Mouse (Mus musculus): ENCODE measurements around the gene Hacd4. TPM values are rescaled to one million over a fixed set of nuclear protein-coding genes. Genes with fewer than 3 reads are reported as not detected.

Gene Hacd4
- total and polyA plus RNA-seq, 2 experiments from 2014 or later = 4.4 to 5.0 TPM

- Histone ChIP-seq H3K4me3 (ENCODE audit: low read length) (no peak overlapping the region), H3K27ac (no peak overlapping the region), H3K27me3 (ENCODE audit: insufficient read depth, low read length) (no peaks in the 10 kb centered on the region), H3K36me3 (ENCODE audit: insufficient read depth, low read length) (no peaks in the 10 kb centered on the region), H3K9me3 (ENCODE audit: low read length) (no peaks in the 10 kb centered on the region), H3K4me1 (ENCODE audit: insufficient read depth, low read length) (peaks cover 10% of the 10 kb centered on the region; the same call in 1 of the 2 replicates), H3K4me2 (ENCODE audit: low read depth, low read length) (no peak overlapping the region), H3K9ac (replicated peaks; ENCODE audit: low read length) (no peak overlapping the region)
- no peak for DNase-seq (ENCODE audit: low spot score)
- TF ChIP-seq CTCF (IDR thresholded peaks at IDR 0.05; ENCODE audit: low read depth) = no peak
- ATAC-seq = no peak
- 88% methylated on average over 3 of the region's 3 CpGs for WGBS
Measured at GRCm38 (mm10) chr4:88437166-88437565, 1.6 kb downstream of the Hacd4 start.

DNA sequence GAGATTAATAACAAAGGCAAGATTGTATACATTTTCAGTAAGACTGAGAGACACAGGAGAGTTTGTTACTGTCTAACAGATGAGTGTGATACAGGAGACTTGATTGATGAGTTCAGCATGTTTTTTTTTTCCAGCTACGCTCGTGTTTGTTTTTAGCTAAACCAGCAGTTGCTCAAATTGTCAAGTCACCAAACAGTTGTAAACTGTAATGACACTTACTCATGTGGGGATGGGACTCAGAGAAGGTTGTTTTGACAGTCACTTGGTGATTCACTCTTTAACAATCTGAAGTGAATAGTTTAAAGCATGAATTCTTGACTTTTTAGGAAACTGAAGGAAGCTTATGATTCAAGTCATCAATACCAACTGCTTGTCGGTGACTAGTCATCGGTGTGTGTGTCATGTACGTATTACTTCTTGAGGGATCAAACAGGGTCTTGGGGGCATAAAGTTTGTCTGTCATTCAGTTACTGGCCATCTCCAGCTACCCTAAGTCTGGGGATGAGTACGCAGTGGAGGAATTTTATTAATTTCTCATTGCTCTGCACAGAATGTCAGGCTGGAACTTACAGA lies 2.0 kb downstream of the Hacd4 start:
- no peak for ATAC-seq
- H3K4me2 ChIP-seq (ENCODE audit: low read depth, low read length) = no peak overlapping the region
- no peak overlapping the region for H3K4me3 ChIP-seq (ENCODE audit: low read length)
- H3K9me3 ChIP-seq (ENCODE audit: low read length) = no peaks in the 10 kb centered on the region
- no peaks in the 10 kb centered on the region for H3K27me3 ChIP-seq (ENCODE audit: insufficient read depth, low read length)
- H3K4me1 ChIP-seq (ENCODE audit: insufficient read depth, low read length) = peaks cover 10% of the 10 kb centered on the region; the same call in 1 of the 2 replicates
- WGBS = 85% methylated on average over 6 of the region's 6 CpGs
- no peak overlapping the region for H3K27ac ChIP-seq
- no peak for TF ChIP-seq CTCF (IDR thresholded peaks at IDR 0.05; ENCODE audit: low read depth)
- no peak for DNase-seq (ENCODE audit: low spot score)
- H3K36me3 ChIP-seq (ENCODE audit: insufficient read depth, low read length) = no peaks in the 10 kb centered on the region
- no peak overlapping the region for H3K9ac ChIP-seq (replicated peaks; ENCODE audit: low read length)

GRCm38 (mm10) chr4:88432412-88433024 lies 6.2 kb downstream of the Hacd4 start:
- TF ChIP-seq CTCF (IDR thresholded peaks at IDR 0.05; ENCODE audit: low read depth) = no peak
- no peaks in the 10 kb centered on the region for H3K36me3 ChIP-seq (ENCODE audit: insufficient read depth, low read length)
- H3K4me3 ChIP-seq (ENCODE audit: low read length) = no peak overlapping the region
- H3K9me3 ChIP-seq (ENCODE audit: low read length) = no peaks in the 10 kb centered on the region
- no peaks in the 10 kb centered on the region for H3K4me1 ChIP-seq (ENCODE audit: insufficient read depth, low read length)
- ATAC-seq (no peak), DNase-seq (ENCODE audit: low spot score) (no peak)
- H3K27me3 ChIP-seq (ENCODE audit: insufficient read depth, low read length) = no peaks in the 10 kb centered on the region
- H3K27ac ChIP-seq = no peak overlapping the region
- WGBS = 80% methylated on average over 8 of the region's 8 CpGs
- no peak overlapping the region for H3K9ac ChIP-seq (replicated peaks; ENCODE audit: low read length)
- H3K4me2 ChIP-seq (ENCODE audit: low read depth, low read length) = no peak overlapping the region

DNA sequence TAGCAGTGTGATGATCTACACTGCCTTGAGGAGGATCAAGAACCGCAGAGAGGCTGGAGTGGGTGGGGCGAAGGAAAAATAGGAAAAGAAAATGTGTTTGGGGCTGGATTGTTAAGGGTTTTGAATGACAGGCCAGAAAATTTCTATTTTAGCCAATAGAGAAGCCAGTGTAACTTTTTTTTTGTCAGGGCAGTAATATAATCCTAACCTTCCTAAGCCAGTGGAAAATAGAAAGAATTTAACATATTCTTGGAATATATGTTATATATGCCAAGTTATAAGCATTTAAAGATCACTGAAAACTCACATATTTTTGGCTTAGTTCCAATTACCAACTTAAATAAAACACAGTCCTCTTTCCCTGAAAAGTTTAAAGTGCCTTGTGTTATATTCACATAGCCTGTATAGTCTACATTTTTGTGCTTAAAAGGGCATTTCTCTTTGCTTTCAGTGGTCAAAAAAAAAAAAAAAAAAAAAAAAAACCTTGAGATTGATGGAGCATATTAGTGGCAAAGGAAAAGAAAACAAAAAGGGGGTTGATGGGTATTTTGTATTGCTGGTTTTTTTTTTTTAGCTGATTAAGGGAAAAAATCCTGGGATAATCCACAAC lies 11.0 kb downstream of the Hacd4 start:
- no peak overlapping the region for H3K27ac ChIP-seq
- no peak overlapping the region for H3K4me2 ChIP-seq (ENCODE audit: low read depth, low read length)
- no peaks in the 10 kb centered on the region for H3K9me3 ChIP-seq (ENCODE audit: low read length)
- H3K4me3 ChIP-seq (ENCODE audit: low read length) = no peak overlapping the region
- H3K27me3 ChIP-seq (ENCODE audit: insufficient read depth, low read length) = no peaks in the 10 kb centered on the region
- WGBS = 92% methylated on average over 2 of the region's 2 CpGs
- TF ChIP-seq CTCF (IDR thresholded peaks at IDR 0.05; ENCODE audit: low read depth) = no peak
- no peak for ATAC-seq
- no peaks in the 10 kb centered on the region for H3K36me3 ChIP-seq (ENCODE audit: insufficient read depth, low read length)
- DNase-seq (ENCODE audit: low spot score) = no peak
- no peaks in the 10 kb centered on the region for H3K4me1 ChIP-seq (ENCODE audit: insufficient read depth, low read length)
- H3K9ac ChIP-seq (replicated peaks; ENCODE audit: low read length) = no peak overlapping the region

- Histone ChIP-seq H3K4me3 (ENCODE audit: low read length) (no peak overlapping the region), H3K36me3 (ENCODE audit: insufficient read depth, low read length) (no peaks in the 10 kb centered on the region), H3K27me3 (ENCODE audit: insufficient read depth, low read length) (no peaks in the 10 kb centered on the region), H3K27ac (no peak overlapping the region), H3K9me3 (ENCODE audit: low read length) (no peaks in the 10 kb centered on the region), H3K4me1 (ENCODE audit: insufficient read depth, low read length) (no peaks in the 10 kb centered on the region), H3K4me2 (ENCODE audit: low read depth, low read length) (no peak overlapping the region), H3K9ac (replicated peaks; ENCODE audit: low read length) (no peak overlapping the region)
- DNase-seq (ENCODE audit: low spot score) (no peak), ATAC-seq (no peak)
- TF ChIP-seq CTCF (IDR thresholded peaks at IDR 0.05; ENCODE audit: low read depth) = no peak
Measured at GRCm38 (mm10) chr4:88424563-88424962, 14.2 kb downstream of the Hacd4 start.

- 99% methylated on average over 5 of the region's 5 CpGs for WGBS
- no peaks in the 10 kb centered on the region for H3K36me3 ChIP-seq (ENCODE audit: insufficient read depth, low read length)
- H3K27me3 ChIP-seq (ENCODE audit: insufficient read depth, low read length) = no peaks in the 10 kb centered on the region
- H3K9me3 ChIP-seq (ENCODE audit: low read length) = no peaks in the 10 kb centered on the region
- H3K4me3 ChIP-seq (ENCODE audit: low read length) = no peak overlapping the region
- DNase-seq (ENCODE audit: low spot score) (no peak), ATAC-seq (no peak)
- H3K9ac ChIP-seq (replicated peaks; ENCODE audit: low read length) = no peak overlapping the region
- no peak overlapping the region for H3K27ac ChIP-seq
- no peaks in the 10 kb centered on the region for H3K4me1 ChIP-seq (ENCODE audit: insufficient read depth, low read length)
- no peak for TF ChIP-seq CTCF (IDR thresholded peaks at IDR 0.05; ENCODE audit: low read depth)
- H3K4me2 ChIP-seq (ENCODE audit: low read depth, low read length) = no peak overlapping the region
Measured at GRCm38 (mm10) chr4:88419378-88419777, 19.4 kb downstream of the Hacd4 start.

GRCm38 (mm10) chr4:88415017-88415416 lies 23.7 kb downstream of the Hacd4 start:
- TF ChIP-seq CTCF (IDR thresholded peaks at IDR 0.05; ENCODE audit: low read depth) = no peak
- H3K4me1 ChIP-seq (ENCODE audit: insufficient read depth, low read length) = no peaks in the 10 kb centered on the region
- H3K4me2 ChIP-seq (ENCODE audit: low read depth, low read length) = no peak overlapping the region
- H3K9me3 ChIP-seq (ENCODE audit: low read length) = no peaks in the 10 kb centered on the region
- no peak overlapping the region for H3K9ac ChIP-seq (replicated peaks; ENCODE audit: low read length)
- no peak for ATAC-seq
- 16% methylated on average over 2 of the region's 2 CpGs for WGBS
- no peak overlapping the region for H3K27ac ChIP-seq
- no peaks in the 10 kb centered on the region for H3K27me3 ChIP-seq (ENCODE audit: insufficient read depth, low read length)
- H3K4me3 ChIP-seq (ENCODE audit: low read length) = no peak overlapping the region
- H3K36me3 ChIP-seq (ENCODE audit: insufficient read depth, low read length) = no peaks in the 10 kb centered on the region
- DNase-seq (ENCODE audit: low spot score) = no peak
